Mouse (Mus musculus): ENCODE measurements around the gene Dctn3. TPM values are rescaled to one million over a fixed set of nuclear protein-coding genes. Genes with fewer than 3 reads are reported as not detected.

The Dctn3 gene
- polyA plus RNA-seq, 1 experiment from 2014 or later: 65.2 TPM

GRCm38 (mm10) chr4:41756440-41756839, 33.5 kb upstream of the Dctn3 start:
- H3K4me1 ChIP-seq (ENCODE audit: insufficient read depth): peaks cover 29% of the 10 kb centered on the region
- peak overlapping the region; percentile 78 for H3K9ac ChIP-seq (replicated peaks)
- H3K36me3 ChIP-seq (replicated peaks; ENCODE audit: insufficient read depth, low read length): peaks cover 12% of the 10 kb centered on the region
- TF ChIP-seq EP300 (IDR thresholded peaks at IDR 0.05; ENCODE audit: low read depth) (no peak), CTCF (IDR thresholded peaks at IDR 0.05; ENCODE audit: low read depth) (no peak)
- no peak for ATAC-seq
- no peak overlapping the region for H3K27ac ChIP-seq (ENCODE audit: low read depth)
- WGBS (ENCODE audit: insufficient replicate concordance): 70% methylated on average over 8 of the region's 8 CpGs
- peak overlapping the region; percentile 61 for H3K4me3 ChIP-seq (ENCODE audit: low read depth, low read length)
- DNase-seq: no peak
- no peaks in the 10 kb centered on the region for H3K9me3 ChIP-seq (ENCODE audit: low read length)
- no peaks in the 10 kb centered on the region for H3K27me3 ChIP-seq (ENCODE audit: insufficient read depth, low read length)
- peak overlapping the region; percentile 82 for H3K4me2 ChIP-seq (ENCODE audit: low read depth, low read length)

GRCm38 (mm10) chr4:41755338-41756305, 32.7 kb upstream of the Dctn3 start, which contains the start of gene Sigmar1:
Sigmar1 (minus strand) TSS chr4:41756157.
- H3K27me3 ChIP-seq (ENCODE audit: insufficient read depth, low read length): no peaks in the 10 kb centered on the region
- H3K4me3 ChIP-seq (ENCODE audit: low read depth, low read length): peak within 1 kb of the TSS; percentile 61
- peak within 1 kb of the TSS; percentile 82 for H3K4me2 ChIP-seq (ENCODE audit: low read depth, low read length)
- peak within 1 kb of the TSS; percentile 94 for H3K27ac ChIP-seq (ENCODE audit: low read depth)
- ATAC-seq (peak; percentile 75), DNase-seq (peak; percentile 92)
- WGBS (ENCODE audit: insufficient replicate concordance): under 1% methylated on average over 56 of the region's 57 CpGs
- TF ChIP-seq EP300 (IDR thresholded peaks at IDR 0.05; ENCODE audit: low read depth): no peak; the same call in 1 of the 2 replicates
- TF ChIP-seq CTCF (IDR thresholded peaks at IDR 0.05; ENCODE audit: low read depth): peak; percentile 90
- peaks cover 12% of the 10 kb centered on the region for H3K36me3 ChIP-seq (replicated peaks; ENCODE audit: insufficient read depth, low read length)
- H3K4me1 ChIP-seq (ENCODE audit: insufficient read depth): peaks cover 21% of the 10 kb centered on the region
- H3K9ac ChIP-seq (replicated peaks): peak within 1 kb of the TSS; percentile 78
- no peaks in the 10 kb centered on the region for H3K9me3 ChIP-seq (ENCODE audit: low read length)

DNA sequence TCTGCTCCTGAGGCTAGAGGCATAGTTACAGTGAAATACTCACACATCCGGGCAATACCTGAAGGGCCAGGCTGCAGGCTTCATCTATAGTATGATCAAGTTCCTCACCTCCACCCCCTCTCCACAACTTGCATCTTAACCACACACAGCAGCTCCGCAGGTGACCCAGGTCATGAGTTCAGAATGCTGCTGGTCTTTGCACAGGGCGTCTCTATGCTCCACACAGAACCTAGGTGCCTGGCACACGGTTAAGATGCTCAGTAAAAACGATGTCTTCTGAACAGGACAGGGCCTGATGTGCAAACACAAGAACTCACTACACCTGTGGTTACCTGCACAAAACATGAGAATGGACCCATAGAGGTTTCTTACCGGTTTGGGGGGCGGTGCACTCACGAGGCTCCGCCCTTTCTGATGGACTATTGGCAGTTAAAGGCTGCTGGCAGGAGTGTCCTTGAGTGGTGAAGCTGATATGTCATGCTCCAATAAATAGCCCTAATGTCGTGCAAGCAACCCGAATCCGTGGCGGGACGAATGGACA, 31.9 kb upstream of the Dctn3 start, which contains the start of gene Galt:
Gene Galt (plus strand): TSS at position 432 of the 541 bp plus-strand sequence.
- ATAC-seq: peak; percentile 74
- 13% methylated on average over 14 of the region's 14 CpGs for WGBS (ENCODE audit: insufficient replicate concordance)
- TF ChIP-seq EP300 (IDR thresholded peaks at IDR 0.05; ENCODE audit: low read depth): no peak
- no peak for TF ChIP-seq CTCF (IDR thresholded peaks at IDR 0.05; ENCODE audit: low read depth)

DNA sequence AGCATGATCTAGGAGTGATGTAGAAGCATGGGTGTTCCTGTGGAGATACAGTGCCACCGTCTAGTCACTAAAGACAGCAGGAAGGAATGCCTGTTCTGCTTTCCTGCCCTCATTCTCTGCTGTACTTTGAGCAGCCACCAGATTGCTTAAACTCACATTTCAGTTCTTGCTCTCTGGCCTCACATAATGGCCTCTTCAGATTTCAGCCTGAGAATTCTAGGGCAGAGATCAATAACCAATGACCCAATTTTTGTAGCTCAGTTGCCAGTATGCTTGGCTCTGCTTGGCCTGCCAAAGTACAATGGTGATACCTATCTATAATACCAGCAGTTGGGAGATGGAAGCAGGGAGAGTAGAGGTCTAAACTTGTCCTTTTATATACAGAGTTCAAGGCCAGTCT, 22.1 kb upstream of the Dctn3 start:
- no peaks in the 10 kb centered on the region for H3K36me3 ChIP-seq (replicated peaks; ENCODE audit: insufficient read depth, low read length)
- H3K4me1 ChIP-seq (ENCODE audit: insufficient read depth): peaks cover 15% of the 10 kb centered on the region
- H3K9ac ChIP-seq (replicated peaks): no peak overlapping the region
- DNase-seq: no peak
- no peak overlapping the region for H3K4me2 ChIP-seq (ENCODE audit: low read depth, low read length)
- no peaks in the 10 kb centered on the region for H3K27me3 ChIP-seq (ENCODE audit: insufficient read depth, low read length)
- H3K9me3 ChIP-seq (ENCODE audit: low read length): peaks cover 6% of the 10 kb centered on the region
- H3K4me3 ChIP-seq (ENCODE audit: low read depth, low read length): no peak overlapping the region
- 43% methylated on average over 1 of the region's 1 CpGs for WGBS (ENCODE audit: insufficient replicate concordance)
- peak; percentile 30; the same call in 1 of the 2 replicates for TF ChIP-seq EP300 (IDR thresholded peaks at IDR 0.05; ENCODE audit: low read depth)
- no peak for TF ChIP-seq CTCF (IDR thresholded peaks at IDR 0.05; ENCODE audit: low read depth)
- H3K27ac ChIP-seq (ENCODE audit: low read depth): peak overlapping the region; percentile 66
- no peak for ATAC-seq

More for the DNA sequence above, 31.9 kb upstream of the Dctn3 start, which contains the start of gene Galt:
- Histone ChIP-seq H3K4me2 (ENCODE audit: low read depth, low read length) (peak within 1 kb of the TSS; percentile 82), H3K27ac (ENCODE audit: low read depth) (peak within 1 kb of the TSS; percentile 94), H3K4me3 (ENCODE audit: low read depth, low read length) (peak within 1 kb of the TSS; percentile 61), H3K4me1 (ENCODE audit: insufficient read depth) (peaks cover 18% of the 10 kb centered on the region), H3K36me3 (replicated peaks; ENCODE audit: insufficient read depth, low read length) (peaks cover 12% of the 10 kb centered on the region), H3K27me3 (ENCODE audit: insufficient read depth, low read length) (no peaks in the 10 kb centered on the region), H3K9me3 (ENCODE audit: low read length) (no peaks in the 10 kb centered on the region), H3K9ac (replicated peaks) (peak within 1 kb of the TSS; percentile 78)
- DNase-seq: no peak

DNA sequence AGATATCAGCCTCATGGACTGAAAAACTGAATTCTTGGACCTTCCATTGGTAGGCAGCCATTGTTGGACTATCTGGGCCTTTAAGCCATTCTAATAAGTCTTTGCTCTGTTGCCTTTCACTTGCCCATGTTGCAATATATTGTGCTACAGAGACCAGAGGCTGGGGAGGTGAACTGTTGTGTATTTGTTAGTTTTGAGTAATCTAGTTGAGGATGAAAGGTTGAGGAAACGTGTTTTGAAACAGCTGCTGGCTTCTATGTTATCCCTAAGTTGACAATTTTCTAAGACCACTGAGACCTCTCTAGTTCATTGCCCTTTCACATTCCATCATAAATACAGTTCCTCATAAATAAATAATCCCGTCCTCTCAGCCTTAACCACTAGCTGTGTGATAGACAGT, 21.2 kb upstream of the Dctn3 start:
- 58% methylated on average over 2 of the region's 2 CpGs for WGBS (ENCODE audit: insufficient replicate concordance)
- Histone ChIP-seq H3K27ac (ENCODE audit: low read depth) (peak overlapping the region; percentile 66), H3K9ac (replicated peaks) (no peak overlapping the region), H3K27me3 (ENCODE audit: insufficient read depth, low read length) (no peaks in the 10 kb centered on the region), H3K36me3 (replicated peaks; ENCODE audit: insufficient read depth, low read length) (no peaks in the 10 kb centered on the region; the same call in 1 of the 2 replicates), H3K4me3 (ENCODE audit: low read depth, low read length) (no peak overlapping the region), H3K9me3 (ENCODE audit: low read length) (peaks cover 6% of the 10 kb centered on the region), H3K4me1 (ENCODE audit: insufficient read depth) (peaks cover 22% of the 10 kb centered on the region), H3K4me2 (ENCODE audit: low read depth, low read length) (no peak overlapping the region)
- peak; percentile 28; the same call in 1 of the 2 replicates for ATAC-seq
- DNase-seq: no peak
- TF ChIP-seq CTCF (IDR thresholded peaks at IDR 0.05; ENCODE audit: low read depth): no peak
- TF ChIP-seq EP300 (IDR thresholded peaks at IDR 0.05; ENCODE audit: low read depth): no peak

- peak overlapping the region; percentile 59 for H3K9ac ChIP-seq (replicated peaks)
- DNase-seq: peak; percentile 90
- peak; percentile 94 for ATAC-seq
- H3K4me2 ChIP-seq (ENCODE audit: low read depth, low read length): peak overlapping the region; percentile 91
- TF ChIP-seq EP300 (IDR thresholded peaks at IDR 0.05; ENCODE audit: low read depth) (no peak), CTCF (IDR thresholded peaks at IDR 0.05; ENCODE audit: low read depth) (peak; percentile 28)
- H3K4me3 ChIP-seq (ENCODE audit: low read depth, low read length): peak overlapping the region; percentile 65
- WGBS (ENCODE audit: insufficient replicate concordance): under 1% methylated on average over 27 of the region's 27 CpGs
- H3K4me1 ChIP-seq (ENCODE audit: insufficient read depth): peaks cover 22% of the 10 kb centered on the region
- no peaks in the 10 kb centered on the region for H3K27me3 ChIP-seq (ENCODE audit: insufficient read depth, low read length)
- peak overlapping the region; percentile 87 for H3K27ac ChIP-seq (ENCODE audit: low read depth)
- H3K36me3 ChIP-seq (replicated peaks; ENCODE audit: insufficient read depth, low read length): peaks cover 5% of the 10 kb centered on the region
- H3K9me3 ChIP-seq (ENCODE audit: low read length): no peaks in the 10 kb centered on the region; the same call in none of the 2 replicates
Measured at GRCm38 (mm10) chr4:41741158-41741560, 18.2 kb upstream of the Dctn3 start.

Data from liver, postnatal 0 days (tissue).